In the genomic region with DNA sequence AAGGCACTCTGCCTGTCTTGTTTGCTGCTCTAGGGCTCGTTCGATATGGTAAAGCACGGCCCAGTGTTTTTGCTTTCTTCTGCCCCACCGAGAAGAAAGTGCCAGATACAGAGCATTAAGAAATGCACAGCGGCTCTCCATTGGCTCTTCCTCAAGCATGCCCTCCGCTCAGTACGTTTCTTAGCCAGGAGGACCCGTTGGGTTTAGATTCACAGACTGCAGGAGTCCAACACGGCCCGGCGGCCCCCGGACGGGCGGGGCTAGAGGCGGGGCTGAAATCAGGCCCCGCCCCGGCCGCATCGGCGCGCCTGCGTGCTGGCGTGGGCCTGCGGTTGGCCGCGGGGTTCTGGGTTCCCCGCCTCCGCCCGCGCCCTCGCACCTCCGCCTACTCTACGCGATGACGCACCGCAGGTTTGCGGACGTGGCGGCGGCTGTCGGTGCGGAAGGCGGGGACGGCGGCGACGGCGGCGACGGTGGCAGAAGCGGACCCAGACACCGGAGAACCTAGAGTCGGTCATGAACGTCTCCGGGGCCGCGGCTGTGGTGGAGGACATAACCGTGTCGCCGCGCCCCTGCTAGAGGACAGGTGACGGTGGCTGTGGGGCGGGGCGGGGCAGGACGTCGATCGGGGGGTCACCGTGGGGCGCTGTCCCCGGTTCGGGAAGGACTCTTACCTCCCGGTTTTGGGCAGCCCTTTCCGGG, we compare ENCODE assay signal across 8 mouse cellular contexts. TPM values are rescaled to one million over a fixed set of nuclear protein-coding genes. Genes with fewer than 3 reads are reported as not detected.
A peak's percentile ranks its signal among the peaks of the same experiment; 100 is the strongest.
DNase-seq lines count a peak whose midpoint lies in the region; ATAC-seq and TF ChIP-seq lines count a peak whose summit lies in the region.

Gene Lysmd3, plus strand, starts transcription at position 313 of the 702 bp plus-strand sequence.

- H3K4me3 ChIP-seq in E14TG2a.4 (replicated peaks; ENCODE audit: low read length) = peak within 1 kb of the TSS; percentile 89
- H3K4me3 ChIP-seq in forebrain, embryonic 13.5 days = peak within 1 kb of the TSS; percentile 76
- H3K4me3 ChIP-seq in liver, postnatal 0 days (ENCODE audit: low read depth, low read length) = peak within 1 kb of the TSS; percentile 90
- peak within 1 kb of the TSS; percentile 84 for H3K4me3 ChIP-seq in neural tube, embryonic 14.5 days (ENCODE audit: low read depth, low read length)

- under 1% methylated on average over 70 of the region's 73 CpGs for WGBS in forebrain, embryonic 13.5 days
- WGBS in large intestine, adult 2 months = under 1% methylated on average over 69 of the region's 73 CpGs
- WGBS in liver, postnatal 0 days (ENCODE audit: insufficient replicate concordance) = 3% methylated on average over 67 of the region's 73 CpGs
- under 1% methylated on average over 69 of the region's 73 CpGs for WGBS in neural tube, embryonic 14.5 days

- peak within 1 kb of the TSS; percentile 87 for H3K9ac ChIP-seq in forebrain, embryonic 13.5 days
- H3K9ac ChIP-seq in liver, postnatal 0 days (replicated peaks) = peak within 1 kb of the TSS; percentile 88
- peak within 1 kb of the TSS; percentile 80 for H3K9ac ChIP-seq in neural tube, embryonic 14.5 days (replicated peaks; ENCODE audit: low read depth, low read length)

- peak within 1 kb of the TSS; percentile 75 for H3K27ac ChIP-seq in forebrain, embryonic 13.5 days
- peak within 1 kb of the TSS; percentile 95 for H3K27ac ChIP-seq in liver, postnatal 0 days (ENCODE audit: low read depth)
- H3K27ac ChIP-seq in neural tube, embryonic 14.5 days (ENCODE audit: low read depth, low read length) = peak within 1 kb of the TSS; percentile 90

- H3K4me1 ChIP-seq in E14TG2a.4 (replicated peaks; ENCODE audit: low read depth, low read length) = peaks cover 37% of the 10 kb centered on the region
- H3K4me1 ChIP-seq in forebrain, embryonic 13.5 days = peaks cover 20% of the 10 kb centered on the region
- H3K4me1 ChIP-seq in liver, postnatal 0 days (ENCODE audit: insufficient read depth) = peaks cover 22% of the 10 kb centered on the region
- peaks cover 8% of the 10 kb centered on the region; the same call in 1 of the 2 replicates for H3K4me1 ChIP-seq in neural tube, embryonic 14.5 days (ENCODE audit: control insufficient read depth, insufficient read depth, low read length)

- H3K9me3 ChIP-seq in E14TG2a.4 (ENCODE audit: low read length) = peaks cover 5% of the 10 kb centered on the region; the same call in 1 of the 2 replicates
- no peaks in the 10 kb centered on the region for H3K9me3 ChIP-seq in forebrain, embryonic 13.5 days (replicated peaks)
- H3K9me3 ChIP-seq in liver, postnatal 0 days (ENCODE audit: low read length) = peaks cover 4% of the 10 kb centered on the region
- H3K9me3 ChIP-seq in neural tube, embryonic 14.5 days (ENCODE audit: control insufficient read depth, low read length) = no peaks in the 10 kb centered on the region

- TF ChIP-seq EP300 in liver, postnatal 0 days (IDR thresholded peaks at IDR 0.05; ENCODE audit: low read depth) = no peak

- intact Hi-C loops in heart, postnatal 10 days (cut with DNase I) = loop anchor here (1.0 to 5.0 kb wide), 3 partner anchors 53 to 125 kb away; partner anchors contain the start of gene Cetn3

- peak within 1 kb of the TSS; percentile 79 for H3K4me2 ChIP-seq in forebrain, embryonic 13.5 days
- peak within 1 kb of the TSS; percentile 66 for H3K4me2 ChIP-seq in liver, postnatal 0 days (ENCODE audit: low read depth, low read length)
- peak within 1 kb of the TSS; percentile 64 for H3K4me2 ChIP-seq in neural tube, embryonic 14.5 days (ENCODE audit: low read depth, low read length)

- peak; percentile 86 for DNase-seq in c-Kit-positive CD71-positive TER-119-positive erythroid progenitor cells, embryonic 14.5 days (ENCODE audit: low spot score)
- DNase-seq in heart, postnatal 10 days = peak; percentile 94 to 95
- DNase-seq in large intestine, adult 2 months (ENCODE audit: low read depth, low spot score) = peak; percentile 66
- DNase-seq in liver, postnatal 0 days = peak; percentile 96
- DNase-seq in testis, postnatal 10 days (ENCODE audit: low spot score) = peak; percentile 94

- TF ChIP-seq CTCF in E14TG2a.4 (conservative IDR thresholded peaks at IDR 0.05; ENCODE audit: low read length) = no peak
- no peak for TF ChIP-seq CTCF in liver, postnatal 0 days (IDR thresholded peaks at IDR 0.05; ENCODE audit: low read depth)

- peaks cover 12% of the 10 kb centered on the region; the same call in 1 of the 2 replicates for H3K36me3 ChIP-seq in E14TG2a.4 (ENCODE audit: insufficient read depth, low read length)
- H3K36me3 ChIP-seq in forebrain, embryonic 13.5 days (ENCODE audit: poor library complexity, severe bottlenecking) = no peaks in the 10 kb centered on the region
- H3K36me3 ChIP-seq in liver, postnatal 0 days (replicated peaks; ENCODE audit: insufficient read depth, low read length) = no peaks in the 10 kb centered on the region
- no peaks in the 10 kb centered on the region for H3K36me3 ChIP-seq in neural tube, embryonic 14.5 days (ENCODE audit: control insufficient read depth, insufficient read depth, low read length)

- peak; percentile 99 for ATAC-seq in forebrain, embryonic 13.5 days
- peak; percentile 99 for ATAC-seq in liver, postnatal 0 days
- peak; percentile 99 for ATAC-seq in neural tube, embryonic 14.5 days (ENCODE audit: low read depth)

- no peaks in the 10 kb centered on the region for H3K27me3 ChIP-seq in E14TG2a.4 (ENCODE audit: insufficient read depth, low read length)
- H3K27me3 ChIP-seq in forebrain, embryonic 13.5 days = no peaks in the 10 kb centered on the region
- H3K27me3 ChIP-seq in liver, postnatal 0 days (ENCODE audit: insufficient read depth, low read length) = no peaks in the 10 kb centered on the region
- no peaks in the 10 kb centered on the region for H3K27me3 ChIP-seq in neural tube, embryonic 14.5 days (ENCODE audit: control insufficient read depth, insufficient read depth, low read length)

RNA-seq across cellular contexts. Expression of gene Lysmd3, which starts in this region (rescaled TPM):
- 20.7 and 22.0 TPM in 2 replicates for polyA plus RNA-seq in forebrain, embryonic 13.5 days (2015; fragmentation: Nextera tagmentation; extraction: Ambion mirVana)
- 10 to 100 TPM; 13.2 to 14.0 TPM for total RNA-seq in heart, postnatal 10 days (2021)
- polyA plus RNA-seq in large intestine, adult 2 months (2012; rRNA removed) = 3.9 and 16.1 TPM in 2 replicates
- polyA plus RNA-seq in liver, postnatal 0 days (2015; fragmentation: Nextera tagmentation; extraction: Ambion mirVana) = 10.2 and 11.8 TPM in 2 replicates
- polyA plus RNA-seq in neural tube, embryonic 14.5 days (2014; fragmentation: Nextera tagmentation; extraction: Ambion mirVana) = 23.5 and 26.6 TPM in 2 replicates

Comparison
In these comparisons a context has a peak if more than half of its experiments do, and no peak if none do; other contexts are left out.
1. Peak in every context shown above with its lines: DNase-seq, ATAC-seq, H3K4me3 ChIP-seq and H3K27ac ChIP-seq.